Comparison of ENCODE assay signal across 8 mouse cellular contexts in genomic region chr7:87110985-87111372, GRCm38 (mm10).
DNase-seq lines count a peak whose midpoint lies in the region; ATAC-seq and TF ChIP-seq lines count a peak whose summit lies in the region.
"Had no signal": no experiment of that assay in that cellular context is flagged by ENCODE, and none has a peak within 500 bp of the region (broad histone marks: within the 10 kb centered on the region; RNA-seq: fewer than 3 reads in every experiment).

No protein-coding gene starts in this region.

- no peaks in the 10 kb centered on the region for H3K36me3 ChIP-seq in kidney, postnatal 0 days (ENCODE audit: insufficient read depth, low read length)
- H3K36me3 ChIP-seq in embryonic facial prominence, embryonic 14.5 days (ENCODE audit: control insufficient read depth, insufficient read depth, low read length), result no peaks in the 10 kb centered on the region
- no peaks in the 10 kb centered on the region for H3K36me3 ChIP-seq in hindbrain, embryonic 14.5 days (replicated peaks; ENCODE audit: control insufficient read depth, insufficient read depth)

- DNase-seq in kidney, postnatal 0 days (ENCODE audit: low spot score), result no peak
- no peak for DNase-seq in kidney, adult 11 months
- DNase-seq in embryonic facial prominence, embryonic 14.5 days (ENCODE audit: low spot score), result no peak
- DNase-seq in hindbrain, embryonic 14.5 days (ENCODE audit: low spot score), result peak; percentile 29
- DNase-seq in neural tube, embryonic 10.5 days (ENCODE audit: extremely low spot score, low spot score), result peak; percentile 15
- no peak for DNase-seq in urinary bladder, postnatal 10 days (ENCODE audit: low spot score)
- DNase-seq: thymus, postnatal 25 days had no signal

- no peak for ATAC-seq in kidney, postnatal 0 days (replicated peaks; ENCODE audit: low FRiP score, low read depth)
- ATAC-seq in embryonic facial prominence, embryonic 14.5 days (ENCODE audit: low read depth), result no peak
- peak; percentile 62 for ATAC-seq in hindbrain, embryonic 14.5 days (ENCODE audit: low FRiP score)
- no peak for ATAC-seq in megakaryocyte-erythroid progenitor cell, adult 5-6 weeks (replicated peaks; ENCODE audit: low FRiP score, low TSS enrichment, poor library complexity, severe bottlenecking)

- 77% methylated on average over 4 of the region's 4 CpGs for WGBS in kidney, postnatal 0 days
- WGBS in embryonic facial prominence, embryonic 14.5 days, result 55% methylated on average over 4 of the region's 4 CpGs
- 40% methylated on average over 4 of the region's 4 CpGs for WGBS in hindbrain, embryonic 14.5 days

- peak overlapping the region; percentile 18; the same call in 1 of the 2 replicates for H3K4me2 ChIP-seq in kidney, postnatal 0 days (ENCODE audit: low read length)
- peak overlapping the region; percentile 41 for H3K4me2 ChIP-seq in embryonic facial prominence, embryonic 14.5 days (ENCODE audit: low read depth, low read length)
- peak overlapping the region; percentile 40 for H3K4me2 ChIP-seq in hindbrain, embryonic 14.5 days (replicated peaks)

- no peaks in the 10 kb centered on the region for H3K9me3 ChIP-seq in kidney, postnatal 0 days (replicated peaks; ENCODE audit: low read length)
- H3K9me3 ChIP-seq in embryonic facial prominence, embryonic 14.5 days (ENCODE audit: control insufficient read depth, low read length), result no peaks in the 10 kb centered on the region
- H3K9me3 ChIP-seq in hindbrain, embryonic 14.5 days (ENCODE audit: control insufficient read depth, low read length), result no peaks in the 10 kb centered on the region

- H3K9ac ChIP-seq in kidney, postnatal 0 days (ENCODE audit: low read depth, low read length), result no peak overlapping the region
- peak overlapping the region; percentile 46; the same call in 1 of the 2 replicates for H3K9ac ChIP-seq in embryonic facial prominence, embryonic 14.5 days (ENCODE audit: low read depth, low read length)
- H3K9ac ChIP-seq in hindbrain, embryonic 14.5 days, result peak overlapping the region; percentile 44

- no peak for TF ChIP-seq CTCF in kidney, postnatal 0 days (IDR thresholded peaks at IDR 0.05; ENCODE audit: low read depth)

- no peak overlapping the region for H3K4me3 ChIP-seq in kidney, postnatal 0 days (replicated peaks; ENCODE audit: low read depth, low read length)
- no peak overlapping the region for H3K4me3 ChIP-seq in embryonic facial prominence, embryonic 14.5 days (ENCODE audit: low read depth, low read length)
- H3K4me3 ChIP-seq in hindbrain, embryonic 14.5 days (replicated peaks; ENCODE audit: low read length), result no peak overlapping the region

- H3K27me3 ChIP-seq in kidney, postnatal 0 days (ENCODE audit: insufficient read depth, low read length), result no peaks in the 10 kb centered on the region
- no peaks in the 10 kb centered on the region for H3K27me3 ChIP-seq in embryonic facial prominence, embryonic 14.5 days (replicated peaks; ENCODE audit: control insufficient read depth, insufficient read depth, low read length)
- no peaks in the 10 kb centered on the region for H3K27me3 ChIP-seq in hindbrain, embryonic 14.5 days (ENCODE audit: control insufficient read depth, insufficient read depth, low read length)

- no peaks in the 10 kb centered on the region for H3K4me1 ChIP-seq in kidney, postnatal 0 days (replicated peaks; ENCODE audit: insufficient read depth, low read length)
- H3K4me1 ChIP-seq in embryonic facial prominence, embryonic 14.5 days (ENCODE audit: control insufficient read depth, insufficient read depth, low read length), result no peaks in the 10 kb centered on the region
- no peaks in the 10 kb centered on the region for H3K4me1 ChIP-seq in hindbrain, embryonic 14.5 days (replicated peaks; ENCODE audit: control insufficient read depth, insufficient read depth, low read length)

- no peak overlapping the region for H3K27ac ChIP-seq in kidney, postnatal 0 days
- no peak overlapping the region for H3K27ac ChIP-seq in embryonic facial prominence, embryonic 14.5 days (replicated peaks; ENCODE audit: low read depth, low read length)
- peak overlapping the region; percentile 62 for H3K27ac ChIP-seq in hindbrain, embryonic 14.5 days

Comparison
In these comparisons a context has a peak if more than half of its experiments do, and no peak if none do; other contexts are left out.
1. DNase-seq: peak in hindbrain, embryonic 14.5 days (single experiment) and neural tube, embryonic 10.5 days (single experiment); none in kidney, postnatal 0 days (single experiment), kidney, adult 11 months (single experiment), embryonic facial prominence, embryonic 14.5 days (single experiment) and urinary bladder, postnatal 10 days (single experiment).
2. Peak in every context shown above with its lines, with median percentiles within 50 percentile points of each other: H3K4me2 ChIP-seq.